Mouse (Mus musculus) intestine, embryonic 16.5 days (tissue): Measurements from ENCODE around the gene Nipal3. TPM values are rescaled to one million over a fixed set of nuclear protein-coding genes. Genes with fewer than 3 reads are reported as not detected.

Experiments
- ATAC-seq: fragments of 200-750 bp; cut with Nextera tagmentation; 2 replicates; pipeline ENCODE4 v1.8.0; 2017; ENCODE audit warnings: moderate TSS enrichment, moderate library complexity
- H3K27ac ChIP-seq: fragments of 300-500 bp; sonication (generic); 2 replicates; pipeline ENCODE4 v1.5.1; 2014; ENCODE audit warnings: mild to moderate bottlenecking, low read length
- H3K27me3 ChIP-seq: fragments of 300-500 bp; sonication (generic); replicated peaks from 2 replicates; pipeline ENCODE4 v1.6.1; 2014; ENCODE audit warnings: low read length, control low read depth, mixed read lengths; ENCODE audit not compliant: control insufficient read depth, insufficient read depth
- H3K36me3 ChIP-seq: fragments of 300-500 bp; sonication (generic); 2 replicates; pipeline ENCODE4 v1.6.1; 2014; ENCODE audit warnings: low read length, control low read depth; ENCODE audit not compliant: control insufficient read depth, insufficient read depth
- H3K4me1 ChIP-seq: fragments of 300-500 bp; sonication (generic); 2 replicates; pipeline ENCODE4 v1.6.1; 2014; ENCODE audit warnings: low read length, control low read depth, mixed read lengths; ENCODE audit not compliant: control insufficient read depth, insufficient read depth
- H3K4me2 ChIP-seq: fragments of 300-500 bp; sonication (generic); 2 replicates; pipeline ENCODE4 v1.6.1; 2014; ENCODE audit warnings: low read depth, low read length, control low read depth
- H3K4me3 ChIP-seq: fragments of 300-500 bp; sonication (generic); 2 replicates; pipeline ENCODE4 v1.5.1; 2014; ENCODE audit warnings: mild to moderate bottlenecking, low read length
- H3K9ac ChIP-seq: fragments of 300-500 bp; sonication (generic); 2 replicates; pipeline ENCODE4 v1.6.1; 2014; ENCODE audit warnings: low read depth, low read length
- H3K9me3 ChIP-seq: fragments of 300-500 bp; sonication (generic); 2 replicates; pipeline ENCODE4 v1.6.1; 2016; ENCODE audit warnings: low read length, control low read depth; ENCODE audit not compliant: control insufficient read depth
- WGBS: fragments of 180-500 bp; shearing (Covaris S2); extraction: QIAGEN DNeasy Blood & Tissue Kit; methylation state at CpG from one replicate; pipeline ENCODE4 v1.1.7; 2014; 5-methylcytosine and 5-hydroxymethylcytosine counted together
- polyA plus RNA-seq: library from polyadenylated mRNA; unstranded; fragments of >200 nt; fragmentation: Nextera tagmentation; extraction: Ambion mirVana; gene quantifications from 2 replicates; pipeline ENCODE4 v1.2.1, GENCODE M21; 2015

Gene Nipal3
- polyA plus RNA-seq, 1 experiment from 2014 or later: 5.6 TPM

- Histone ChIP-seq H3K27me3 (no peaks in the 10 kb centered on the region; the same call in 1 of the 2 replicates), H3K36me3 (peaks cover 9% of the 10 kb centered on the region; the same call in 1 of the 2 replicates), H3K4me2 (peak overlapping the region; percentile 86), H3K9me3 (no peaks in the 10 kb centered on the region), H3K9ac (peak overlapping the region; percentile 65), H3K27ac (peak overlapping the region; percentile 53), H3K4me3 (peak overlapping the region; percentile 81), H3K4me1 (peaks cover 11% of the 10 kb centered on the region; the same call in 1 of the 2 replicates)
- peak; percentile 54 for ATAC-seq
- WGBS: 3% methylated on average over 33 of the region's 33 CpGs
Observed at GRCm38 (mm10) chr4:135493691-135494520, 932 bp downstream of the Nipal3 start.

- H3K4me3 ChIP-seq: peak overlapping the region; percentile 81
Observed at GRCm38 (mm10) chr4:135493271-135493670, 1.6 kb downstream of the Nipal3 start.

GRCm38 (mm10) chr4:135489256-135489655 lies 5.6 kb downstream of the Nipal3 start:
- no peak overlapping the region for H3K4me2 ChIP-seq
- H3K9ac ChIP-seq: no peak overlapping the region
- H3K4me1 ChIP-seq: peaks cover 7% of the 10 kb centered on the region; the same call in 1 of the 2 replicates
- H3K36me3 ChIP-seq: peaks cover 9% of the 10 kb centered on the region; the same call in 1 of the 2 replicates
- WGBS: 91% methylated on average over 7 of the region's 7 CpGs
- H3K27me3 ChIP-seq: no peaks in the 10 kb centered on the region
- H3K27ac ChIP-seq: no peak overlapping the region
- no peak for ATAC-seq
- H3K9me3 ChIP-seq: no peaks in the 10 kb centered on the region
- no peak overlapping the region for H3K4me3 ChIP-seq

More at GRCm38 (mm10) chr4:135493271-135493670, 1.6 kb downstream of the Nipal3 start:
- 40% methylated on average over 4 of the region's 4 CpGs for WGBS
- H3K9ac ChIP-seq: peak overlapping the region; percentile 65
- no peak for ATAC-seq
- peaks cover 9% of the 10 kb centered on the region; the same call in 1 of the 2 replicates for H3K36me3 ChIP-seq
- peaks cover 11% of the 10 kb centered on the region; the same call in 1 of the 2 replicates for H3K4me1 ChIP-seq
- no peaks in the 10 kb centered on the region; the same call in 1 of the 2 replicates for H3K27me3 ChIP-seq
- peak overlapping the region; percentile 53; the same call in 1 of the 2 replicates for H3K27ac ChIP-seq
- no peaks in the 10 kb centered on the region for H3K9me3 ChIP-seq
- peak overlapping the region; percentile 86 for H3K4me2 ChIP-seq

DNA sequence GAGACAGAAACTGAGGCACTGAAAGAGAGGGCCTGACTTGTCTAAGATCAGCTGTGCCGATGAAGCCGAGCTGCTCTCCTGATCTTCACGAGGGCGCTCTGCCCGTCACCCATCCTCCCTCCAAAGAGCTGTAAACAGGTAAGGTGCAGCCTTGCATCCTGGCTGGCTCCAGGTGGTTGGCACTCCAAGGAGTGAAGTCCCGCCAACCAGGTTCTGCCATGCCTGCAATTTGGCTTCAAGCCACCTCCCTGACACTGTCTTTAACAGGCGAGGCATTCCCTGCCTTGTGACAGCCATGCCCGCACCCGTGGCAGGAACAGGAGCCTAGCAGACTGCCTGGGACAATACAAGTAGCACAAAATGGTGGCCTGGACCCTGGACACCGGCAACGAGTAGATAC lies 8.5 kb downstream of the Nipal3 start:
- ATAC-seq: no peak
- H3K4me1 ChIP-seq: no peaks in the 10 kb centered on the region
- peaks cover 9% of the 10 kb centered on the region; the same call in 1 of the 2 replicates for H3K36me3 ChIP-seq

DNA sequence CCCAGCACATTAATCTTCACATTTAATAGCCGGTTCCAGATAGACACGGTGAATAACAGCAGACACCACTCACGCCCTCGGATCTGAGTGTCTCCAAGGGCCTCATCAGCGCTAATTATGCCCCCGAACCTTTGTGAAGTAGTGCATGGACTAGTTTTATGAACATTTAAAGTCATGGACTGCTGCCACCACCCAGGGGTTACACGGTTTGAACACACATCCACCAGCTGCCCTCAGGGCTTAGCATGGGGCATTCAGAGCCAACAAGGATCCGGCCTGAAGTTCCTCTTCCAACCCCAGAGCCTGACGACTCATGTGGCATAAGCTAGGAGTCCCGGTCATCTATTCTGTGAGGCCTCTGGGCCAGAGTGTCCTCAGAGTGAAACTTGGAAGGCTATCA lies 9.8 kb downstream of the Nipal3 start:
- Histone ChIP-seq H3K9me3 (no peaks in the 10 kb centered on the region), H3K9ac (no peak overlapping the region), H3K27ac (no peak overlapping the region), H3K36me3 (peaks cover 6% of the 10 kb centered on the region; the same call in 1 of the 2 replicates), H3K4me2 (no peak overlapping the region), H3K4me1 (no peaks in the 10 kb centered on the region), H3K4me3 (no peak overlapping the region), H3K27me3 (no peaks in the 10 kb centered on the region)
- 46% methylated on average over 10 of the region's 10 CpGs for WGBS
- ATAC-seq: no peak

More for the DNA sequence above, 8.5 kb downstream of the Nipal3 start:
- H3K27me3 ChIP-seq: no peaks in the 10 kb centered on the region
- H3K9me3 ChIP-seq: no peaks in the 10 kb centered on the region
- no peak overlapping the region for H3K27ac ChIP-seq
- no peak overlapping the region for H3K4me2 ChIP-seq
- H3K9ac ChIP-seq: no peak overlapping the region
- no peak overlapping the region for H3K4me3 ChIP-seq
- WGBS: 89% methylated on average over 11 of the region's 11 CpGs

DNA sequence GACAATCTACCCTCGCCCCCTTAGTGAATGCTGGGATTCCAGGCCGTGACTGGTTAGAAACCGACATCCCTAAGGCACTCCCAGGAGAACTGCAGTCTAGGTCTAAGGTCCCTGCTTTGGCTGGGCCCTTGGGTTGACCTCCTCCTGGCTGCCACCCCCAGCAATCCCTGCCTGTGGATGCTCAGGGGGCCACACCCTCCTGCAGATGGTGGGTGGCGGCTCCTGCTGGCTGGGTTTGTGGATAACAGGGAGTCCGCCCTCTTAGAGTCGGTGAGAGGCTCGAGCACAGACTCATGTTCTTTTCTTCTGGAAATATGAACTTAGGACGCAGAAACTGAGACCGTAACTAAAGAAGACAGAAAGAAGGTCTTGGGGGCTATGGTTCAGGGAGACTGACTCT lies 14.5 kb downstream of the Nipal3 start:
- H3K27ac ChIP-seq: no peak overlapping the region
- no peaks in the 10 kb centered on the region; the same call in 1 of the 2 replicates for H3K36me3 ChIP-seq
- no peak overlapping the region for H3K4me2 ChIP-seq
- no peak overlapping the region for H3K4me3 ChIP-seq
- H3K9ac ChIP-seq: no peak overlapping the region
- no peak for ATAC-seq
- WGBS: 75% methylated on average over 9 of the region's 9 CpGs
- no peaks in the 10 kb centered on the region for H3K27me3 ChIP-seq
- H3K9me3 ChIP-seq: no peaks in the 10 kb centered on the region
- H3K4me1 ChIP-seq: peaks cover 8% of the 10 kb centered on the region

- 91% methylated on average over 10 of the region's 10 CpGs for WGBS
- Histone ChIP-seq H3K9me3 (no peaks in the 10 kb centered on the region), H3K4me3 (no peak overlapping the region), H3K4me2 (no peak overlapping the region), H3K9ac (no peak overlapping the region), H3K27me3 (no peaks in the 10 kb centered on the region), H3K27ac (no peak overlapping the region), H3K36me3 (no peaks in the 10 kb centered on the region; the same call in 1 of the 2 replicates), H3K4me1 (peaks cover 8% of the 10 kb centered on the region)
- no peak for ATAC-seq
Observed at GRCm38 (mm10) chr4:135477851-135478250, 17.0 kb downstream of the Nipal3 start.

DNA sequence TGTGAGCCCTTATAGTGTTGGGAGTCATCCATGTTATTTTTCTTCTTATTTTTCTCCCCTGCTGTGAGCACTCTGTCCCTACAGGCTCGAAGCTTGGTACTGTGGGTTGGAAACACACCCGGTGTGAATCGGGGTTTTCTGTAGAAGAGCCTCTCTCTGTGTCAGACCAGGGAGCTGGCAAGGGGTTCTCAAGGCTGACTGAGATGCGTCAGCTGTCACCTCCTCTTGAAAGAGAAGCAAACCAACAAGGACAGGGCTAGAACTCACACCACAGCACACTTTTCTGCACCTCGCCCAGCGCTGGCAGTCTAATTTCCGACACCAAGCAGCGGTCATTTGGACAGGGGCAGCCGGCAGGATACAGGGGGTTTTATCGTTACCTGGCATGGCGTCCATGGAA lies 31.4 kb downstream of the Nipal3 start:
- 93% methylated on average over 11 of the region's 11 CpGs for WGBS

DNA sequence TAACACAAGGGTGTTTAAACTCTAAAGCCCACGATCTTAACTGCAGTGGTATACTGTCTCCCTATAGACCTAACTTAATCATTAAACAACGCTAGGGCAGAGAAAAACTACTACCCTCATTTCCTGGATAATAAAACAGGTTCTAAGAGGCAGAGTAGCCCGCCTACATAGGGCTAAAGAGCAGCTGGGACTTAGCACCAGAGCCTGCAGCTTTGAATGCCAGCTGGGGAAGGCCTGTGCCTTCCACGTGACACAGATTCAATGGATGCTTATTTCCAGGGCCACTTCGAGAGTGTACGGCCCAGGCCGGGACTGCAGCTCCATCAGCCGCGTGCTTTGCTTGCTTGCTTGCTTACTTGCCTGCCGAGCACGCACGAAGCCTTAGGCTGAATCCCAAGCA lies 41.3 kb downstream of the Nipal3 start:
- 32% methylated on average over 12 of the region's 12 CpGs for WGBS
- H3K9me3 ChIP-seq: no peaks in the 10 kb centered on the region
- peaks cover 25% of the 10 kb centered on the region for H3K4me1 ChIP-seq
- no peaks in the 10 kb centered on the region for H3K36me3 ChIP-seq
- H3K9ac ChIP-seq: peak overlapping the region; percentile 14; the same call in 1 of the 2 replicates
- H3K27me3 ChIP-seq: no peaks in the 10 kb centered on the region
- H3K27ac ChIP-seq: peak overlapping the region; percentile 83
- no peak overlapping the region for H3K4me3 ChIP-seq
- peak; percentile 96 for ATAC-seq
- peak overlapping the region; percentile 15; the same call in 1 of the 2 replicates for H3K4me2 ChIP-seq

More for the DNA sequence above, 31.4 kb downstream of the Nipal3 start:
- Histone ChIP-seq H3K36me3 (no peaks in the 10 kb centered on the region), H3K27ac (no peak overlapping the region), H3K9ac (no peak overlapping the region), H3K4me3 (no peak overlapping the region), H3K9me3 (no peaks in the 10 kb centered on the region), H3K27me3 (no peaks in the 10 kb centered on the region), H3K4me2 (no peak overlapping the region), H3K4me1 (no peaks in the 10 kb centered on the region)
- ATAC-seq: no peak
